Mouse (Mus musculus) embryonic facial prominence, embryonic 14.5 days (tissue): ENCODE results near the gene Nkx6-2. TPM values are rescaled to one million over a fixed set of nuclear protein-coding genes. Genes with fewer than 3 reads are reported as not detected.

Experiments used
- ATAC-seq: fragments of 200-750 bp; cut with Nextera tagmentation; 2 replicates; pipeline ENCODE4 v1.8.0; 2017; ENCODE audit warnings: low read depth, moderate number of reproducible peaks, moderate TSS enrichment
- DNase-seq: peaks from one replicate; pipeline ENCODE4 v3.0.0-alpha.2; 2015; ENCODE audit warnings: low spot score
- H3K27ac ChIP-seq: fragments of 300-500 bp; sonication (generic); replicated peaks from 2 replicates; pipeline ENCODE4 v1.5.1; 2014; ENCODE audit warnings: low read depth, mild to moderate bottlenecking, low read length, moderate library complexity
- H3K27me3 ChIP-seq: fragments of 300-500 bp; sonication (generic); replicated peaks from 2 replicates; pipeline ENCODE4 v1.6.1; 2014; ENCODE audit warnings: low read length; ENCODE audit not compliant: control insufficient read depth, insufficient read depth
- H3K36me3 ChIP-seq: fragments of 300-500 bp; sonication (generic); 2 replicates; pipeline ENCODE4 v1.6.1; 2014; ENCODE audit warnings: low read length, mixed read lengths; ENCODE audit not compliant: control insufficient read depth, insufficient read depth
- H3K4me1 ChIP-seq: fragments of 300-500 bp; sonication (generic); 2 replicates; pipeline ENCODE4 v1.6.1; 2014; ENCODE audit warnings: antibody characterized with exemption, low read length; ENCODE audit not compliant: control insufficient read depth, insufficient read depth
- H3K4me2 ChIP-seq: fragments of 300-500 bp; sonication (generic); 2 replicates; pipeline ENCODE4 v1.6.1; 2014; ENCODE audit warnings: low read depth, mild to moderate bottlenecking, low read length, moderate library complexity, mixed read lengths
- H3K4me3 ChIP-seq: fragments of 300-500 bp; sonication (generic); 2 replicates; pipeline ENCODE4 v1.5.1; 2014; ENCODE audit warnings: low read depth, mild to moderate bottlenecking, low read length
- H3K9ac ChIP-seq: fragments of 300-500 bp; sonication (generic); 2 replicates; pipeline ENCODE4 v1.6.1; 2014; ENCODE audit warnings: low read depth, mild to moderate bottlenecking, low read length, moderate library complexity, mixed read lengths
- H3K9me3 ChIP-seq: fragments of 300-500 bp; sonication (generic); 2 replicates; pipeline ENCODE4 v1.6.1; 2016; ENCODE audit warnings: low read length; ENCODE audit not compliant: control insufficient read depth
- WGBS: fragments of 180-500 bp; shearing (Covaris S2); extraction: QIAGEN DNeasy Blood & Tissue Kit; methylation state at CpG from one replicate; pipeline ENCODE4 v1.1.7; 2014; 5-methylcytosine and 5-hydroxymethylcytosine counted together
- polyA plus RNA-seq: library from polyadenylated mRNA; unstranded; fragments of >200 nt; fragmentation: Nextera tagmentation; extraction: Ambion mirVana; gene quantifications from 2 replicates; pipeline ENCODE4 v1.2.1, GENCODE M21; 2014

Nkx6-2 gene
- polyA plus RNA-seq, 1 experiment from 2014 or later, result not detected

DNA sequence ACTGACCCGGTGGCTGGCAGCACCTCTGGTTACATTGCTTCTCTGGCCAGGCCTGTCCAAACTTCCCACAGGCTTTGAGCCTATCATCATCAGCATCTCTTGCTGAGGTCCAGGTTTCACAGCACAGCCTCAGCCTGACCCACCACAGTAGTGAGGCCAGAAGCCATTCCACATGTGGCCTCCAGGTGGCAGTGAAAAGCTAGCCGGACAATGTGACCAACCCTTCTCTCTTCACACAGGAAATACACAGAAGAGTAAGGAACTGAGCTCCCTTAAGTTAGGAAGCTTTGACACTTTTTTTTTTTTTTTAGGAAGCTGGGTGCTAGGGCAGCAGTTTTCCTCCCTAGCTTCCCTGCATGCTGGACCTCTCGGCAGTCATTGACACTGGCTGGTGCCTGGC, 7.7 kb upstream of the Nkx6-2 start:
- Histone ChIP-seq H3K4me2 (no peak overlapping the region), H3K4me3 (no peak overlapping the region), H3K4me1 (no peaks in the 10 kb centered on the region; the same call in 1 of the 2 replicates), H3K9me3 (no peaks in the 10 kb centered on the region), H3K36me3 (no peaks in the 10 kb centered on the region), H3K27ac (no peak overlapping the region), H3K27me3 (peaks cover 44% of the 10 kb centered on the region), H3K9ac (no peak overlapping the region)
- ATAC-seq (no peak; the same call in 1 of the 2 replicates), DNase-seq (no peak)
- WGBS, result 42% methylated on average over 3 of the region's 3 CpGs

DNA sequence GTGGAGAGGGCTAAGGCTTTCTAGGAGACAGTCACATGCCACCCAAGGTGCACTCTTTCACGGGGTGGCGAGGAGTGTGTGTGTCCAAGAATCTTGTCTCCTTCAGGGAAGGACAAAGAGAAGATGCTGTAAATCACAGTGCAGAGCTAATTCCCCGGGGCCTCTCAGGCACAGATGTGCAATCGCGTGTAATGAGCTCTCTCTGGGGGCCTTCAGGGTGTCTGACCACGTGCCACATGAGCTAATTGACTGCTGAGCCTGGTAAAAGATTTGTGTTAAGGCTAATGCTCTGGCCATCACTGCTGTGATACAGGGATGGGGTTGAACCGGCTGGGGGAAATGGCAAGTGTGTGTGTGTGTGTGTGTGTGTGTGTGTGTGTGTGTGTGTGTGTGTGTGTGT, 5.3 kb upstream of the Nkx6-2 start:
- Histone ChIP-seq H3K9me3 (no peaks in the 10 kb centered on the region), H3K4me2 (no peak overlapping the region), H3K4me3 (no peak overlapping the region), H3K4me1 (peaks cover 7% of the 10 kb centered on the region; the same call in 1 of the 2 replicates), H3K27ac (no peak overlapping the region), H3K9ac (no peak overlapping the region), H3K36me3 (no peaks in the 10 kb centered on the region), H3K27me3 (peaks cover 67% of the 10 kb centered on the region)
- 37% methylated on average over 7 of the region's 7 CpGs for WGBS
- DNase-seq, result peak; percentile 53
- 0 out of 2 replicates have a peak, but pooled peaks have one; percentile 37 for ATAC-seq

DNA sequence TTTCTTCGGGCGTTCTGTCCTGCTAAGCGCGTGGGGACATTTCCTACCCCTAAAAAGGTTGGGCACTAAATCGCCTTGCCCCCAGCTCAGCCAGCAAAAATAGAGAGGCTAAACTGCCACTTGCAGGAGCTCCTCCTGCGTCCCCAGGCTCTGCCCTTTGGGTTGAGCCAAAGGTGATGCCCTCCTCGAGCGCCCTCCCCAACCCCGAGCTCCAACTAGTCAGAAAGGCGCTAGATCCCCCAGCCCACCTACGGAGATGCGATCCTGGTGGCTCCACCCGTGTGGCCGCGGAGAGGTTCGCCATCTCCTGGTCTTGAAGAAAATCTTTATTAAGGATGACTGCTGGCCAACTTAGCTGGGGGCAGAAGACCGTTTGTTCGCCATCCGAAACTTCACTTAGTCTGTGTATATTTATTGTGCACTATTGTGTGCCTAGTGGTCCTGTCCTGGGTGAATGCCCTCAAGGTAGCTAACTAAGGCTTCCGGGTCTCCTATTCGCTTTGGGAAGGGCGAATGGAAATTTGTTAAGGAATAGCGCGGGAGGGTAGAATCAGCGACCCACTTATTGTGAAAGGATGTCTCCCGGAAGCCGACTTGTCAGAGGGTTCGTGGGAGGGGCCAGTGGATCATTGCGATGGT, 2.7 kb upstream of the Nkx6-2 start:
- no peak for DNase-seq
- Histone ChIP-seq H3K4me1 (peaks cover 22% of the 10 kb centered on the region), H3K27me3 (peaks cover 94% of the 10 kb centered on the region), H3K9ac (no peak overlapping the region), H3K36me3 (no peaks in the 10 kb centered on the region), H3K4me3 (no peak overlapping the region), H3K4me2 (no peak overlapping the region), H3K27ac (no peak overlapping the region), H3K9me3 (no peaks in the 10 kb centered on the region)
- 3% methylated on average over 28 of the region's 29 CpGs for WGBS
- ATAC-seq, result no peak

DNA sequence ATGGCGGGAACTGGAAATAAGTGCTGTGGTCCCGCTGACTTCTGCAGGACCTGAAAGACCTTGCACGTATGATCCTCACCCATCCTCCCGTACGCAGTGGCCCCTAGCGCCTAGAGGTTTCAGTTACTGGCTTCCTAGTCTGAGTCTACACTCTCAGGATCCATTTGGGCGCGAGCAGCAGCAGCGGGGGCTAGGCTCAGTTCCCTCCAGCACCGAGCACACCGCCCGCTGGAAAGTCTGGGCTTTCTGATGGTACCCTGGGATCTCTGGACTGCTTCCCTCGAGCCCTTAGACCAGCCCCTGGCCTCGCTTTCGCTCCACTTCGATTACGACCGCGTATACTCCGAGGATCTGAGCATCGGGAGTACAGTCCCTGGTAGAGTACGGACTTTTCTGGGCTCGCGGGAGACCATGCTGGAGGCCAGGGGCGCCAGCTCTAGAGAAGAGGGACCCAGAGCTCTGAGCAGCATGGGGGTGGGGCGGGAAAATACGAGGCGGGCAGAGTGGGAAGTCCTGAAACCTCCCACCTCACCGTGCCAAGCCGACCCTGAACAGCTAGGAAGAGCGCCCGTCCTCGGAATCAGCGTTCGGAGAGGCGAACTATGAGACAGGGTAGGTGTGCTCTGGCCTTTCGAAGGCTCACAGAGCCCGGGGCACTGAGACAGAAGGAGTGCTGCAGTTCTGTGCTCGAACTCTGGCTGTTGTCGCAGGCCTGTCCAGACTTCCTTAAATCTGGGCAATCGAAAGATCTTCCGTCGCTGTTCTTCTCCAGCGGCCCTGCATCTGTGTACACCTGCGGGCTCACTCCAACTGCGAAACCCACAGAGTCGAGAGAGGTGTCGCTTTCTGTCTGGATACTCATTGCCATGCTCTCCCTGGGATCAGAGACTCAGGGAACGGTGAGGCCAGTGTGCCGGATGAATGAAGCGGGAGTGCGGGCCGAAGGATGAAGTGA, 1.9 kb upstream of the Nkx6-2 start:
- Histone ChIP-seq H3K27ac (no peak overlapping the region), H3K36me3 (no peaks in the 10 kb centered on the region), H3K4me2 (peak overlapping the region; percentile 18; the same call in 1 of the 2 replicates), H3K9ac (no peak overlapping the region), H3K27me3 (peaks cover 100% of the 10 kb centered on the region), H3K9me3 (no peaks in the 10 kb centered on the region), H3K4me3 (peak overlapping the region; percentile 10), H3K4me1 (peaks cover 22% of the 10 kb centered on the region)
- ATAC-seq (no peak; the same call in 1 of the 2 replicates), DNase-seq (no peak)
- 1% methylated on average over 51 of the region's 53 CpGs for WGBS

DNA sequence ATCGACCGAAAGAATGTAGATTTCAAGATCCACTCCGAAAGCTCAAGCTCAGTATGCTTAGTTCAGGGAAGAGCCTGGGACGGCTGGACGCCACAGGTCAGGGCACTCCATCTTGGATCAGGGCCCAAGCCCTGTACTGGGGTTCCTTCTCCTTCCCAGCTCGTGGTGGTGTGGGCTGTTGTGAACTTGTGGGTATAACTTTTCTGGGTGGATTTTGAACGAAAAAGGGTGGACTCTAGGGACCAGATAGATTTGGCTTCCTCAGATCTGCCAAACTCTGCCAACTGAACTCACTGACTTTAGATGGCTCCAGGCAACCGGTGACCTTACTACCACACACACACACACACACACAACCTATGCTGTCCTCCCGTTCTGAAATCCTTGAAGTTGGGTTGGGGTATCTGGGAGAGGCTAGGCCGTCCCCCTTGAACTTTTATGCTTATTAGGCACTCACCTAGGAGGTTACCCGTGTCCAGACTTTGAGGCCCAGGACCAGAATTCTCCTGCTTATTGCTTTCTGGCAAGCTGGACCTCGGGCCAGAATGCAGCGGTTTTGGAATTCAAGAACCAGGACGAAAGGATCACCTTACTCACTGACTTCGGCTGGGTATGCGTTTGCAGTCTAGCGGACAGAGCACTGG, 619 bp upstream of the Nkx6-2 start:
- H3K4me2 ChIP-seq, result no peak overlapping the region
- H3K27me3 ChIP-seq, result peaks cover 100% of the 10 kb centered on the region
- 13% methylated on average over 17 of the region's 17 CpGs for WGBS
- no peak overlapping the region for H3K9ac ChIP-seq
- peak overlapping the region; percentile 34; the same call in 1 of the 2 replicates for H3K4me3 ChIP-seq
- DNase-seq, result no peak
- H3K4me1 ChIP-seq, result peaks cover 22% of the 10 kb centered on the region
- H3K27ac ChIP-seq, result no peak overlapping the region
- ATAC-seq, result no peak
- peaks cover 11% of the 10 kb centered on the region for H3K36me3 ChIP-seq
- H3K9me3 ChIP-seq, result no peaks in the 10 kb centered on the region

DNA sequence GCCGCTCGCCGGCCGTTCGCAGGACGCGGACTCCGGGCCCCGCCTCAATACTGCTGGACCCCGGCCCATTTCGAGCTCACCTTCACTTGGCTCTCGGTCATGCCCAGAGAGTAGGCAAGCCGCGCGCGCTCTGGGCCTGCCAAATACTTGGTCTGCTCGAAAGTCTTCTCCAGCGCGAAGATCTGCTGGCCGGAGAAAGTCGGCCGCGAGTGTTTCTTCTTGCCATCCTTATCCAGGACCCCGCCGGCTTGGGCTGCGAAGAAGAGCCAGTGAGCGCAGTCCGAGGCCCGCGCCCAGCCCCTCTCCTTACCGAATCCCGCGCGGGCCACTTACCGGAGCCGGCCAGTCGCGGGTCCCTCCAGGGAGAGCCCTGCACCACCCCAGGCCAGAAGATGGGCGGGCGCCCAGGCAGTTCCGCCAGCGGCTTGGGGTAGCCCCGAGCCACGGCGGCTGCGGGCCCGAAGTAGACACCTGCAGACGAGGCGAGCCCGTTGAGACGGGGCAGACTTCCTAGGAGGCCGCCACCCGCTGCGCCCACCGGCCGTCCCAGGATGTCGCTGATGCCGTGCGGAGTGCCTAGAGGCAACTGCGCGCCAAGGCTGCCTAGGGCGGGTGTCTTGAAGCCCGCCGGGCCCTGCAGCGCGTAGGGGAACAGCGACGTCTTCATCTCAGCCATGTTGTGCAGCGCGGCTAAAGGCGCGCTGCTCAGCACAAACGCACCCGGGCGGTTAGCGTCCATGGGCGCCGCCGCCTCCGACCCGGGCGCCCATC, 611 bp downstream of the Nkx6-2 start:
- ATAC-seq, result peak; percentile 24

DNA sequence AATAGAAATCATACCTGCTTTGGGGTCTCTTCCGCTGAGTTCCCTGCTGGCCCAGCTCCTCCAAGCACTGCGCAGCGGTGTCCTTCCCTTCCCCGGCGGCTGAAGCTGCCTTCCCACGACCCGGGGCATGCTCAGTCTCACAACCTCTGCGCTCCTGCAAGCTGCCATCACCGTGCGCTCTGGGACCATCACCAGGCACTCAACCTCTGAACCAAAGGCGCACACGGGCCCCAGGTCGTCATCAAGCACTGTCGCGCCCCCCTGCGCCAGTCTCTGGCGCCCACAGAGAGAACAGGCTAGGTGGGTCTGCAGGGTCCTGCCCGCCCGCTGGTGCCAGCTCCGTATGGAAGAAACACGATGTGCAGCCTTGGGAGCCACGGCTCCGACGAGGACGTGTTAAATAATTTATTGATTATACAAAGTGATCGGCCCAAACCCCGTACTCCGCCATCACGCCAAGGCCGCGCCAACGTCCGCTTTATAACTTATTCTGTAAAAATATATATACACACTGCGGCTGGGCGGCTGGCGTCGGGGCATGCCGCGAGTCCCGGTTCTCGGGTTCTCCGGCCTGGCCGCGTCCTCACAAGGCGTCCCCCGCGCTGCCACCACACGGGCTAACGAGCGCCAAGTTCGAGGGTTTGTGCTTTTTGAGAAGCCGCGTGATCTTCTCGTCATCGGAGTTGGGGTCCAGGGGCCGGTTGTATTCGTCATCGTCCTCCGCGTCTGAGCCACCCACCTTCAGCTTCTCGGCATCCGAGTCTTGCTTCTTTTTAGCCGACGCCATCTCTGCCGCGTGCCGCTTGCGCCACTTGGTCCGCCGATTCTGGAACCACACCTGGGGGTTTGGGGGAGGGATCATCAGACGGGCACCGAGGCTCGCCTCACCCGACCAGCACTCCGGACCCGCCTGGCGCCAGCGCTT, 1.5 kb downstream of the Nkx6-2 start:
- ATAC-seq (no peak; the same call in 1 of the 2 replicates), DNase-seq (peak; percentile 9)
- peak overlapping the region; percentile 34 for H3K4me3 ChIP-seq
- no peaks in the 10 kb centered on the region for H3K9me3 ChIP-seq
- WGBS, result 2% methylated on average over 65 of the region's 78 CpGs
- peaks cover 22% of the 10 kb centered on the region for H3K4me1 ChIP-seq
- peaks cover 20% of the 10 kb centered on the region for H3K36me3 ChIP-seq
- H3K27ac ChIP-seq, result no peak overlapping the region
- no peak overlapping the region for H3K9ac ChIP-seq
- H3K4me2 ChIP-seq, result peak overlapping the region; percentile 51
- H3K27me3 ChIP-seq, result peaks cover 84% of the 10 kb centered on the region

More for the DNA sequence above, 611 bp downstream of the Nkx6-2 start:
- under 1% methylated on average over 39 of the region's 82 CpGs for WGBS
- peak; percentile 12 for DNase-seq
- Histone ChIP-seq H3K4me1 (peaks cover 22% of the 10 kb centered on the region), H3K9ac (no peak overlapping the region), H3K27ac (no peak overlapping the region), H3K4me3 (peak overlapping the region; percentile 34), H3K9me3 (no peaks in the 10 kb centered on the region), H3K27me3 (peaks cover 92% of the 10 kb centered on the region), H3K4me2 (peak overlapping the region; percentile 51), H3K36me3 (peaks cover 16% of the 10 kb centered on the region)
